Mouse (Mus musculus): Measurements from ENCODE around the gene Mrpl51. TPM values are rescaled to one million over a fixed set of nuclear protein-coding genes. Genes with fewer than 3 reads are reported as not detected.
A peak's percentile ranks its signal among the peaks of the same experiment; 100 is the strongest.

Gene Mrpl51
- polyA plus RNA-seq, 1 experiment from 2014 or later = 151 TPM

DNA sequence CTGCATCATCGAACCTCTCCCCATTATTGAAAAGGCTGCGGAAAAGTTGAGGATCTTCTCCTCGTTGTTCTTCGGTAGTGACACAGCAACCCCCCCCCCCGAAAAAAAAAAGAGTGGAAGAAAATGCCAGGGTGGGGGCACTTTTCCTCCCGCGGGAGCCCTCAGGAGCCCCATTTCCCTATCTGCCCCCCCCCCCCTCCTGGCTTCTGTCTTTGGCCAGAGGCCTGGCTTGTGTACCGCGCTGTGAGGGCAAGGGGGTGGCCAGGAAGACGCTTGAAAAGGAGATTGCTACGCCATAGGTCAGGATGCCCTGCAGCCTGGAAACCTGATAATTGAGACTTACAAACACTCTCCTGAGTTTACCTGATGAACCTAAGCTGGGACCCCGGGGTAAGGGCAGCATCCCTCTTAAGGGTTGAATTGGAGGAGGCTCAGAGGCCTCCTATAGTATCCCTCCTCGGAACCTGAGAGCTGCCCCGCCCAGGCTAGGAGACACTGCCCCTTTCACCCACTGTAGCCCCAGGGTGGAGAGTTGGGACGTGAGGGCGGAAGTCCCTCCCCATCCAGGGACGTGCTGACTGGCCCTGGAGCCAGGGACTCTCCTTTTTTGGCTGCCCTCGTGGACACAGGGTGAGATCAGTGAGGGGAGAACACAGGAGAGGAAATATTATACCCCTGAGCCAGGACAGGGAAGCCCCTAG is 25.4 kb upstream of the Mrpl51 start, which contains the start of gene Gapdh:
Gapdh (minus strand) TSS at position 417 of the 701 bp plus-strand sequence.
- DNase-seq (ENCODE audit: low spot score) (peak; percentile 95), ATAC-seq (peak; percentile 77)
- under 1% methylated on average over 15 of the region's 18 CpGs for WGBS
- H3K4me3 ChIP-seq (ENCODE audit: low read depth, low read length) = peak within 1 kb of the TSS; percentile 73
- H3K9me3 ChIP-seq (ENCODE audit: low read length) = no peaks in the 10 kb centered on the region
- no peaks in the 10 kb centered on the region for H3K27me3 ChIP-seq (replicated peaks; ENCODE audit: insufficient read depth, low read length)
- H3K9ac ChIP-seq (replicated peaks; ENCODE audit: low read depth) = peak within 1 kb of the TSS; percentile 62
- H3K4me1 ChIP-seq (ENCODE audit: insufficient read depth, low read depth, low read length) = peaks cover 7% of the 10 kb centered on the region; the same call in 1 of the 2 replicates
- TF ChIP-seq CTCF (IDR thresholded peaks at IDR 0.05) (no peak; the same call in 1 of the 2 replicates), EP300 (IDR thresholded peaks at IDR 0.05) (no peak)
- H3K4me2 ChIP-seq (replicated peaks; ENCODE audit: low read depth, low read length) = peak within 1 kb of the TSS; percentile 97
- no peaks in the 10 kb centered on the region for H3K36me3 ChIP-seq (ENCODE audit: insufficient read depth, low read length)
- H3K27ac ChIP-seq (ENCODE audit: low read length) = peak within 1 kb of the TSS; percentile 90

- Histone ChIP-seq H3K27me3 (replicated peaks; ENCODE audit: insufficient read depth, low read length) (no peaks in the 10 kb centered on the region), H3K36me3 (ENCODE audit: insufficient read depth, low read length) (no peaks in the 10 kb centered on the region), H3K4me2 (replicated peaks; ENCODE audit: low read depth, low read length) (peak overlapping the region; percentile 97), H3K4me1 (ENCODE audit: insufficient read depth, low read depth, low read length) (peaks cover 7% of the 10 kb centered on the region; the same call in 1 of the 2 replicates), H3K9ac (replicated peaks; ENCODE audit: low read depth) (no peak overlapping the region), H3K9me3 (ENCODE audit: low read length) (no peaks in the 10 kb centered on the region), H3K4me3 (ENCODE audit: low read depth, low read length) (peak overlapping the region; percentile 73; the same call in 1 of the 2 replicates), H3K27ac (ENCODE audit: low read length) (peak overlapping the region; percentile 90)
- DNase-seq (ENCODE audit: low spot score) (peak; percentile 43), ATAC-seq (no peak)
- WGBS = 24% methylated on average over 9 of the region's 10 CpGs
- TF ChIP-seq CTCF (IDR thresholded peaks at IDR 0.05) = no peak
- TF ChIP-seq EP300 (IDR thresholded peaks at IDR 0.05) = no peak
Measured at GRCm38 (mm10) chr6:125166861-125167650, 24.5 kb upstream of the Mrpl51 start.

- DNase-seq (ENCODE audit: low spot score) (no peak), ATAC-seq (no peak)
- no peak overlapping the region for H3K4me3 ChIP-seq (ENCODE audit: low read depth, low read length)
- H3K36me3 ChIP-seq (ENCODE audit: insufficient read depth, low read length) = no peaks in the 10 kb centered on the region; the same call in 1 of the 2 replicates
- no peak overlapping the region for H3K4me2 ChIP-seq (replicated peaks; ENCODE audit: low read depth, low read length)
- no peak for TF ChIP-seq EP300 (IDR thresholded peaks at IDR 0.05)
- no peaks in the 10 kb centered on the region for H3K9me3 ChIP-seq (ENCODE audit: low read length)
- H3K27me3 ChIP-seq (replicated peaks; ENCODE audit: insufficient read depth, low read length) = no peaks in the 10 kb centered on the region
- H3K27ac ChIP-seq (ENCODE audit: low read length) = no peak overlapping the region
- no peak overlapping the region for H3K9ac ChIP-seq (replicated peaks; ENCODE audit: low read depth)
- peaks cover 7% of the 10 kb centered on the region; the same call in 1 of the 2 replicates for H3K4me1 ChIP-seq (ENCODE audit: insufficient read depth, low read depth, low read length)
- WGBS = 87% methylated on average over 14 of the region's 14 CpGs
Measured at GRCm38 (mm10) chr6:125168086-125168485, 23.5 kb upstream of the Mrpl51 start.

- WGBS = 61% methylated on average over 6 of the region's 6 CpGs
- H3K9ac ChIP-seq (replicated peaks; ENCODE audit: low read depth) = no peak overlapping the region
- no peak overlapping the region for H3K4me2 ChIP-seq (replicated peaks; ENCODE audit: low read depth, low read length)
- no peaks in the 10 kb centered on the region; the same call in 1 of the 2 replicates for H3K36me3 ChIP-seq (ENCODE audit: insufficient read depth, low read length)
- no peaks in the 10 kb centered on the region for H3K27me3 ChIP-seq (replicated peaks; ENCODE audit: insufficient read depth, low read length)
- ATAC-seq = peak; percentile 12
- H3K4me1 ChIP-seq (ENCODE audit: insufficient read depth, low read depth, low read length) = no peaks in the 10 kb centered on the region
- H3K9me3 ChIP-seq (ENCODE audit: low read length) = no peaks in the 10 kb centered on the region
- H3K4me3 ChIP-seq (ENCODE audit: low read depth, low read length) = no peak overlapping the region
- TF ChIP-seq CTCF (IDR thresholded peaks at IDR 0.05) = peak; percentile 60
- 0 out of 2 replicates have a peak, but pooled peaks have one; percentile 8 for TF ChIP-seq EP300 (IDR thresholded peaks at IDR 0.05)
- peak; percentile 79 for DNase-seq (ENCODE audit: low spot score)
- peak overlapping the region; percentile 43; the same call in 1 of the 2 replicates for H3K27ac ChIP-seq (ENCODE audit: low read length)
Measured at GRCm38 (mm10) chr6:125170194-125170593, 21.4 kb upstream of the Mrpl51 start.

DNA sequence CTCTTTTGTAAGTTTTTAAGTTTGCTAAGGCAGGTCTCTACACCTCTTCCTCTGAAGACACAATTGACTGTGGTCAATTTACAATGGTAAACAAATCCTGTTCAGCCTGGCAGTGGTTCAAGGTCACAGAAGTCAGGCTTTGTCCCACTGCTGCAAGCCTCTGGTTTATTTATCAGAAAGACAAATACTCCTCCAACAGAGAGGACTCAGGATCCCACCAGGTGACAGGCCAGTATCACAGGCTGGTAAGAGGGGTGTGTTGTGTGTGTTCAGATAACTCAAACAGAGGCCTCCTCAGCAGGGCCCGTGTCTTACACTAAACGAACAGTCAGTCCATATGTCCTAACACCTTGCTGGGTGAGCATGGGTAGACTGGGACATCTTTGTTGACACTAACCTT is 19.1 kb upstream of the Mrpl51 start:
- H3K27ac ChIP-seq (ENCODE audit: low read length) = no peak overlapping the region
- no peaks in the 10 kb centered on the region for H3K9me3 ChIP-seq (ENCODE audit: low read length)
- no peaks in the 10 kb centered on the region for H3K4me1 ChIP-seq (ENCODE audit: insufficient read depth, low read depth, low read length)
- no peak overlapping the region for H3K4me2 ChIP-seq (replicated peaks; ENCODE audit: low read depth, low read length)
- H3K27me3 ChIP-seq (replicated peaks; ENCODE audit: insufficient read depth, low read length) = no peaks in the 10 kb centered on the region
- TF ChIP-seq EP300 (IDR thresholded peaks at IDR 0.05) = no peak
- TF ChIP-seq CTCF (IDR thresholded peaks at IDR 0.05) = no peak
- H3K9ac ChIP-seq (replicated peaks; ENCODE audit: low read depth) = no peak overlapping the region
- no peak for DNase-seq (ENCODE audit: low spot score)
- no peak overlapping the region for H3K4me3 ChIP-seq (ENCODE audit: low read depth, low read length)
- no peak for ATAC-seq
- peaks cover 7% of the 10 kb centered on the region; the same call in 1 of the 2 replicates for H3K36me3 ChIP-seq (ENCODE audit: insufficient read depth, low read length)
- WGBS = 40% methylated on average over 2 of the region's 2 CpGs

DNA sequence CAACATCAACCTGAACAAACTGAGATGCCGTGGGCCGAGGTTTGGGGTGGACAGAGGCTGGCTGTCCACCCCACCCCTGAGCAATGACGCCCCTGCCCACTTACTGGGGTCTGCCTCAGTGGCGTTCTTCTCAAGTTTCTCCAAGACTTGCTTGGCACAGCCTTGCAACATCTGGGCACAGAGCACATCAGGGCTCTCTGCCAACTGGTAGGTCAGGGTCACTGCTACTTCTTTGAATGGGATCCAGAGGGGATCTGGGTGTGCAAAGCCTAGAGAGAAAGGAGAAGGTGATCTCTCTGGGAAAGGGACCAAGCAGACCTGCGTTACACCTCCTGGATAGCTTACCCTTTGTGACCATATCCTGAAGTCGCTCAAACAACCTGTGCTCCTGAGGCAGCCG is 18.3 kb upstream of the Mrpl51 start:
- no peak overlapping the region for H3K4me3 ChIP-seq (ENCODE audit: low read depth, low read length)
- H3K9ac ChIP-seq (replicated peaks; ENCODE audit: low read depth) = no peak overlapping the region
- H3K4me1 ChIP-seq (ENCODE audit: insufficient read depth, low read depth, low read length) = no peaks in the 10 kb centered on the region
- no peak overlapping the region for H3K4me2 ChIP-seq (replicated peaks; ENCODE audit: low read depth, low read length)
- ATAC-seq (no peak), DNase-seq (ENCODE audit: low spot score) (no peak)
- H3K36me3 ChIP-seq (ENCODE audit: insufficient read depth, low read length) = peaks cover 7% of the 10 kb centered on the region; the same call in 1 of the 2 replicates
- no peaks in the 10 kb centered on the region for H3K9me3 ChIP-seq (ENCODE audit: low read length)
- 82% methylated on average over 7 of the region's 7 CpGs for WGBS
- no peak overlapping the region for H3K27ac ChIP-seq (ENCODE audit: low read length)
- TF ChIP-seq EP300 (IDR thresholded peaks at IDR 0.05) (no peak), CTCF (IDR thresholded peaks at IDR 0.05) (no peak)
- no peaks in the 10 kb centered on the region for H3K27me3 ChIP-seq (replicated peaks; ENCODE audit: insufficient read depth, low read length)
